Mouse (Mus musculus) embryo, embryonic 11 days (tissue): ENCODE data around the gene Fhit.

Experiments
- DNase-seq: peaks from one replicate; pipeline ENCODE4 v3.0.0-alpha.2; 2015

Gene Fhit

GRCm38 (mm10) chr14:10482851-10483613 is 678.8 kb downstream of the Fhit start:
- no peak for DNase-seq

GRCm38 (mm10) chr14:10481370-10481769 is 680.5 kb downstream of the Fhit start:
- DNase-seq, result no peak

GRCm38 (mm10) chr14:10480681-10481080 is 681.2 kb downstream of the Fhit start:
- no peak for DNase-seq

- peak; percentile 66 for DNase-seq
Observed at GRCm38 (mm10) chr14:10453001-10453861, 708.6 kb downstream of the Fhit start.

- DNase-seq, result no peak
Observed at GRCm38 (mm10) chr14:10452234-10452633, 709.6 kb downstream of the Fhit start.

GRCm38 (mm10) chr14:10445360-10445759 is 716.5 kb downstream of the Fhit start:
- DNase-seq, result no peak

- no peak for DNase-seq
Observed at GRCm38 (mm10) chr14:10439007-10439749, 722.7 kb downstream of the Fhit start.

GRCm38 (mm10) chr14:10436193-10436592 is 725.6 kb downstream of the Fhit start:
- no peak for DNase-seq

- DNase-seq, result no peak
Observed at GRCm38 (mm10) chr14:10432502-10432901, 729.3 kb downstream of the Fhit start.

- DNase-seq, result no peak
Observed at GRCm38 (mm10) chr14:10430396-10431000, 731.3 kb downstream of the Fhit start.

- peak; percentile 12 for DNase-seq
Observed at GRCm38 (mm10) chr14:10423499-10423898, 738.3 kb downstream of the Fhit start.

- no peak for DNase-seq
Observed at GRCm38 (mm10) chr14:10422261-10422660, 739.6 kb downstream of the Fhit start.

- no peak for DNase-seq
Observed at GRCm38 (mm10) chr14:10415068-10415467, 746.8 kb downstream of the Fhit start.

GRCm38 (mm10) chr14:10409306-10409962 is 752.4 kb downstream of the Fhit start:
- DNase-seq, result no peak

GRCm38 (mm10) chr14:10405346-10405745 is 756.5 kb downstream of the Fhit start:
- no peak for DNase-seq

- no peak for DNase-seq
Observed at GRCm38 (mm10) chr14:10367783-10368680, 793.8 kb downstream of the Fhit start.

GRCm38 (mm10) chr14:10366808-10367207 is 795.0 kb downstream of the Fhit start:
- DNase-seq, result no peak

- no peak for DNase-seq
Observed at GRCm38 (mm10) chr14:10364281-10364680, 797.6 kb downstream of the Fhit start.

GRCm38 (mm10) chr14:10363306-10363705 is 798.5 kb downstream of the Fhit start:
- DNase-seq, result no peak

GRCm38 (mm10) chr14:10345905-10346304 is 815.9 kb downstream of the Fhit start:
- no peak for DNase-seq

- no peak for DNase-seq
Observed at GRCm38 (mm10) chr14:10344064-10344463, 817.8 kb downstream of the Fhit start.
